In genomic region chr10:127936747-127937409, GRCm38 (mm10) we compare ENCODE assay signal across 13 mouse cellular contexts. TPM values are rescaled to one million over a fixed set of nuclear protein-coding genes. Genes with fewer than 3 reads are reported as not detected.
DNase-seq lines count a peak whose midpoint lies in the region; ATAC-seq and TF ChIP-seq lines count a peak whose summit lies in the region.
"Had no signal": no experiment of that assay in that cellular context is flagged by ENCODE, and none has a peak within 500 bp of the region (broad histone marks: within the 10 kb centered on the region; RNA-seq: fewer than 3 reads in every experiment).

No protein-coding gene starts in this region.

- no peak for ATAC-seq in heart, embryonic 12.5 days (ENCODE audit: insufficient number of reproducible peaks, low FRiP score)
- peak; percentile 83 for ATAC-seq in granulocyte monocyte progenitor cell, adult 5-6 weeks (replicated peaks; ENCODE audit: poor library complexity, severe bottlenecking)
- ATAC-seq in midbrain, embryonic 16.5 days: no peak

- no peak for TF ChIP-seq POLR2A in lung, adult 2 months (IDR thresholded peaks at IDR 0.05; ENCODE audit: borderline replicate concordance, extremely low read depth, low read depth, low read length)
- TF ChIP-seq POLR2A in myocyte (IDR thresholded peaks at IDR 0.05; ENCODE audit: insufficient read length, low read depth): no peak

- H3K36me3 ChIP-seq in heart, embryonic 12.5 days: no peaks in the 10 kb centered on the region
- H3K36me3 ChIP-seq in myocyte (ENCODE audit: control insufficient read depth, insufficient read depth): no peaks in the 10 kb centered on the region
- H3K36me3 ChIP-seq in midbrain, embryonic 16.5 days (ENCODE audit: control insufficient read depth, insufficient read depth, low read length): no peaks in the 10 kb centered on the region

- no peaks in the 10 kb centered on the region for H3K79me2 ChIP-seq in myocyte (ENCODE audit: control insufficient read depth, insufficient read depth)

- no peaks in the 10 kb centered on the region for H3K27me3 ChIP-seq in heart, embryonic 12.5 days (replicated peaks)
- H3K27me3 ChIP-seq in myocyte (ENCODE audit: control insufficient read depth, insufficient read depth, insufficient read length): no peaks in the 10 kb centered on the region
- no peaks in the 10 kb centered on the region for H3K27me3 ChIP-seq in midbrain, embryonic 16.5 days (ENCODE audit: control insufficient read depth, insufficient read depth, low read depth, low read length)

- no peak for TF ChIP-seq CTCF in lung, adult 2 months (IDR thresholded peaks at IDR 0.05; ENCODE audit: insufficient read depth, low read length)

- H3K27ac ChIP-seq in heart, embryonic 12.5 days (ENCODE audit: poor library complexity, severe bottlenecking): no peak overlapping the region
- no peak overlapping the region for H3K27ac ChIP-seq in midbrain, embryonic 16.5 days (ENCODE audit: low read length)

- no peaks in the 10 kb centered on the region for H3K4me1 ChIP-seq in heart, embryonic 12.5 days (replicated peaks)
- no peaks in the 10 kb centered on the region for H3K4me1 ChIP-seq in lung, adult 2 months (ENCODE audit: control insufficient read depth, insufficient read depth, low read length)
- no peaks in the 10 kb centered on the region for H3K4me1 ChIP-seq in midbrain, embryonic 16.5 days (ENCODE audit: control insufficient read depth, insufficient read depth, low read length)

- no peak overlapping the region for H3K9ac ChIP-seq in heart, embryonic 12.5 days
- no peak overlapping the region for H3K9ac ChIP-seq in midbrain, embryonic 16.5 days (ENCODE audit: low read depth, low read length)

- no peak overlapping the region for H3K4me3 ChIP-seq in heart, embryonic 12.5 days
- H3K4me3 ChIP-seq in lung, adult 2 months (replicated peaks; ENCODE audit: extremely low read depth, low read depth, low read length): no peak overlapping the region
- H3K4me3 ChIP-seq in myocyte: no peak overlapping the region
- no peak overlapping the region for H3K4me3 ChIP-seq in midbrain, embryonic 16.5 days (ENCODE audit: low read depth, low read length)

- WGBS in heart, embryonic 12.5 days: 76% methylated on average over 19 of the region's 19 CpGs
- WGBS in lung, adult 2 months: 54% methylated on average over 19 of the region's 19 CpGs
- 85% methylated on average over 19 of the region's 19 CpGs for WGBS in midbrain, embryonic 16.5 days

- no peak overlapping the region for H3ac ChIP-seq in myocyte (ENCODE audit: control insufficient read depth, insufficient read length)

- no peak overlapping the region for H3K4me2 ChIP-seq in heart, embryonic 12.5 days
- H3K4me2 ChIP-seq in myocyte (ENCODE audit: low read depth): no peak overlapping the region
- H3K4me2 ChIP-seq in midbrain, embryonic 16.5 days (ENCODE audit: low read length): no peak overlapping the region

- peak; percentile 31 to 41 for DNase-seq in heart, adult 9 months (ENCODE audit: low spot score in 2 of 2)
- DNase-seq in lung, postnatal 10 days: peak; percentile 5
- no peak for DNase-seq in lung, adult 2 months
- no peak for DNase-seq in cerebellum, postnatal 25 days
- DNase-seq: layer of hippocampus, adult 9-11 months had no signal

- no peaks in the 10 kb centered on the region for H3K9me3 ChIP-seq in heart, embryonic 12.5 days (replicated peaks)
- H3K9me3 ChIP-seq in midbrain, embryonic 16.5 days (replicated peaks; ENCODE audit: control insufficient read depth, low read length, poor library complexity, severe bottlenecking): no peaks in the 10 kb centered on the region

TF ChIP-seq in myocyte, 11 proteins besides CTCF, POLR2A, EP300 and RAD21:
- TF ChIP-seq SRF (IDR thresholded peaks at IDR 0.05; ENCODE audit: control insufficient read depth, insufficient read length, low read depth): no peak
- TF ChIP-seq CEBPB (IDR thresholded peaks at IDR 0.05; ENCODE audit: insufficient read depth, poor library complexity, severe bottlenecking): peak; percentile 44; the same call in 1 of the 2 replicates
- no peak for TF ChIP-seq E2F4 (IDR thresholded peaks at IDR 0.05; ENCODE audit: insufficient read depth)
- TF ChIP-seq POLR2AphosphoS2 (IDR thresholded peaks at IDR 0.05; ENCODE audit: insufficient read length, low read depth): no peak
- TF ChIP-seq MYOD1 (IDR thresholded peaks at IDR 0.05; ENCODE audit: control insufficient read depth in 1 of 3, insufficient read length in 2 of 3, low read depth in 2 of 3): no peak
- TF ChIP-seq REST (IDR thresholded peaks at IDR 0.05; ENCODE audit: insufficient read depth, insufficient read length): no peak
- no peak for TF ChIP-seq MYOG (IDR thresholded peaks at IDR 0.05; ENCODE audit: control insufficient read depth in 1 of 3, insufficient read depth in 1 of 3, insufficient read length in 2 of 3, low read depth in 2 of 3)
TF ChIP-seq in myocyte: peak in this region for 1.

RNA-seq across cellular contexts. Expression of gene Sdr9c7, which starts 38.6 kb away (rescaled TPM):
- polyA plus RNA-seq in heart, embryonic 12.5 days (2016; fragmentation: Nextera tagmentation; extraction: Ambion mirVana): not detected in 2 replicates
- 2.9 TPM in 1 of 2 replicates, not detected in the other for polyA plus RNA-seq in lung, adult 2 months (2012; rRNA removed)
- not detected in 2 replicates for total RNA-seq in granulocyte monocyte progenitor cell, adult 5-6 weeks (2014; fragmentation: Nextera tagmentation)
- total RNA-seq in granulocyte monocyte progenitor cell, adult 5-6 weeks (2017): not detected in 2 replicates
- not detected for polyA plus RNA-seq in myocyte (2012; fragmentation: generic; extraction: Trizol)
- polyA plus RNA-seq in midbrain, embryonic 16.5 days (2015; fragmentation: Nextera tagmentation; extraction: Ambion mirVana): not detected in 2 replicates
- polyA plus RNA-seq: heart, embryonic 14.5 days; limb, embryonic 11.5 days; neural tube, embryonic 11.5 days had no signal

RNA-seq across cellular contexts. Expression of gene Rdh7, which starts 48.3 kb away (rescaled TPM):
- not detected in 2 replicates for polyA plus RNA-seq in heart, embryonic 12.5 days (2016; fragmentation: Nextera tagmentation; extraction: Ambion mirVana)
- polyA plus RNA-seq in lung, adult 2 months (2012; rRNA removed): 0.12 and 0.72 TPM in 2 replicates
- total RNA-seq in granulocyte monocyte progenitor cell, adult 5-6 weeks (2014; fragmentation: Nextera tagmentation): not detected in 2 replicates
- not detected in 2 replicates for total RNA-seq in granulocyte monocyte progenitor cell, adult 5-6 weeks (2017)
- polyA plus RNA-seq in myocyte (2012; fragmentation: generic; extraction: Trizol): not detected
- polyA plus RNA-seq in midbrain, embryonic 16.5 days (2015; fragmentation: Nextera tagmentation; extraction: Ambion mirVana): not detected in 2 replicates
- polyA plus RNA-seq: heart, embryonic 14.5 days; limb, embryonic 11.5 days; neural tube, embryonic 11.5 days; urinary bladder, adult 2 months had no signal

Comparison
In these comparisons a context has a peak if more than half of its experiments do, and no peak if none do; other contexts are left out.
1. DNase-seq: peak in heart, adult 9 months (2 of 2) and lung, postnatal 10 days (single experiment); none in lung, adult 2 months (single experiment) and cerebellum, postnatal 25 days (0 of 2).